Mouse (Mus musculus) spleen, postnatal 14 days (tissue): ENCODE results near the gene Lrrc20.

Experiments
- DNase-seq, 2 experiments: peaks; one replicate each; pipeline ENCODE4 v3.0.0; 2021 to 2022; ENCODE audit warnings: low spot score in 2 of 2

Gene Lrrc20

GRCm38 (mm10) chr10:61516866-61517265 lies 41.3 kb downstream of the Lrrc20 start:
- DNase-seq = no peak

- DNase-seq = no peak
Measured at GRCm38 (mm10) chr10:61517296-61518071, 41.9 kb downstream of the Lrrc20 start.

GRCm38 (mm10) chr10:61518320-61518719 lies 42.7 kb downstream of the Lrrc20 start:
- no peak for DNase-seq

- no peak for DNase-seq
Measured at GRCm38 (mm10) chr10:61519491-61519890, 43.9 kb downstream of the Lrrc20 start.

- DNase-seq = no peak
Measured at GRCm38 (mm10) chr10:61520714-61521113, 45.1 kb downstream of the Lrrc20 start.

GRCm38 (mm10) chr10:61530936-61531335 lies 55.3 kb downstream of the Lrrc20 start:
- DNase-seq = no peak

GRCm38 (mm10) chr10:61533285-61533684 lies 57.7 kb downstream of the Lrrc20 start:
- DNase-seq = no peak

GRCm38 (mm10) chr10:61534371-61535101 lies 58.9 kb downstream of the Lrrc20 start:
- no peak for DNase-seq

- DNase-seq = no peak
Measured at GRCm38 (mm10) chr10:61535441-61535840, 59.8 kb downstream of the Lrrc20 start.

GRCm38 (mm10) chr10:61536130-61537035 lies 60.8 kb downstream of the Lrrc20 start:
- peak; percentile 19 to 21 for DNase-seq

GRCm38 (mm10) chr10:61537036-61537380 lies 61.4 kb downstream of the Lrrc20 start:
- DNase-seq = no peak

GRCm38 (mm10) chr10:61538446-61538845 lies 62.8 kb downstream of the Lrrc20 start:
- no peak for DNase-seq

- no peak for DNase-seq
Measured at GRCm38 (mm10) chr10:61544127-61544862, 68.7 kb downstream of the Lrrc20 start.

- DNase-seq = no peak
Measured at GRCm38 (mm10) chr10:61544863-61545240, 69.3 kb downstream of the Lrrc20 start.

GRCm38 (mm10) chr10:61550106-61550505 lies 74.5 kb downstream of the Lrrc20 start:
- no peak for DNase-seq

GRCm38 (mm10) chr10:61555155-61555554 lies 79.6 kb downstream of the Lrrc20 start:
- DNase-seq = no peak

GRCm38 (mm10) chr10:61558631-61559030 lies 83.0 kb downstream of the Lrrc20 start:
- no peak for DNase-seq

GRCm38 (mm10) chr10:61559544-61559943 lies 83.9 kb downstream of the Lrrc20 start:
- DNase-seq = no peak

- DNase-seq = no peak
Measured at GRCm38 (mm10) chr10:61563550-61563949, 87.9 kb downstream of the Lrrc20 start.

- DNase-seq = no peak
Measured at GRCm38 (mm10) chr10:61564408-61564807, 88.8 kb downstream of the Lrrc20 start.

- no peak for DNase-seq
Measured at GRCm38 (mm10) chr10:61570181-61570580, 94.6 kb downstream of the Lrrc20 start.
